Mouse (Mus musculus): ENCODE measurements around the gene Krt32. TPM values are rescaled to one million over a fixed set of nuclear protein-coding genes. Genes with fewer than 3 reads are reported as not detected.

Krt32 gene
- polyA plus RNA-seq, 1 experiment from 2014 or later = not detected

DNA sequence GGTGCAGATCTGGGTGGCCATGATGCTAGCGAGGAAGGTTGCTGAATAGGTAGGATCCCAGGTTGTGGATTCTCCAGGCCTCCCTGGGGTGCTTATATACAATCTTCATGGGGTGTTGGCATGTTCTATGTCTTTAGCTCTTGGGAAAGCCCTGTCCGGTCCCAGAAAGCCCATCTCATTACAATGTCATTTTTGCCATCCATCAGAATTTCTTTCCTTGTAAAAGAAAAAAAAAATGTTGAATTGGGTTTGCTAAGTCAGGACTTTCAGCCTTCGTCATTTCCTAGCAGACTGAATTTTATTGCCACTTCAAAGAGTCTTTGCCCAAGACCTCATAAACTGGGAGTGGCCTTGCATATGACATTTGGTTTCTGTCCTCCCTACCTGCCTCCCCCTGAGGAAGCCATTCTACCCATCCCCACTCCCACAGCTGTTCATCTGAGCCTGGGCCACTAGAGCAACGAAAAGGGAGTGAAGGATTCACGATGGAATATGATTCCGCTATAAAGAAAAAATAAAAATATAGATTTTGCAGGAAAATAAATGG lies 17.6 kb upstream of the Krt32 start, which contains the start of gene Krt36:
Gene Krt36 (minus strand): TSS at position 51 of the 547 bp plus-strand sequence.
- Histone ChIP-seq H3K4me2 (ENCODE audit: low read depth, low read length) (no peak within 1 kb of the TSS), H3K27me3 (ENCODE audit: control insufficient read depth, insufficient read depth, low read length) (no peaks in the 10 kb centered on the region), H3K27ac (ENCODE audit: low read depth, low read length) (no peak within 1 kb of the TSS), H3K4me1 (ENCODE audit: control insufficient read depth, insufficient read depth, low read length) (no peaks in the 10 kb centered on the region), H3K4me3 (ENCODE audit: low read depth, low read length) (no peak within 1 kb of the TSS), H3K9ac (replicated peaks; ENCODE audit: low read depth, low read length) (no peak within 1 kb of the TSS), H3K36me3 (ENCODE audit: control insufficient read depth, insufficient read depth, low read length) (no peaks in the 10 kb centered on the region), H3K9me3 (ENCODE audit: control insufficient read depth, low read length) (no peaks in the 10 kb centered on the region)
- ATAC-seq (ENCODE audit: low read depth) = no peak
- WGBS = 89% methylated on average over 6 of the region's 6 CpGs

DNA sequence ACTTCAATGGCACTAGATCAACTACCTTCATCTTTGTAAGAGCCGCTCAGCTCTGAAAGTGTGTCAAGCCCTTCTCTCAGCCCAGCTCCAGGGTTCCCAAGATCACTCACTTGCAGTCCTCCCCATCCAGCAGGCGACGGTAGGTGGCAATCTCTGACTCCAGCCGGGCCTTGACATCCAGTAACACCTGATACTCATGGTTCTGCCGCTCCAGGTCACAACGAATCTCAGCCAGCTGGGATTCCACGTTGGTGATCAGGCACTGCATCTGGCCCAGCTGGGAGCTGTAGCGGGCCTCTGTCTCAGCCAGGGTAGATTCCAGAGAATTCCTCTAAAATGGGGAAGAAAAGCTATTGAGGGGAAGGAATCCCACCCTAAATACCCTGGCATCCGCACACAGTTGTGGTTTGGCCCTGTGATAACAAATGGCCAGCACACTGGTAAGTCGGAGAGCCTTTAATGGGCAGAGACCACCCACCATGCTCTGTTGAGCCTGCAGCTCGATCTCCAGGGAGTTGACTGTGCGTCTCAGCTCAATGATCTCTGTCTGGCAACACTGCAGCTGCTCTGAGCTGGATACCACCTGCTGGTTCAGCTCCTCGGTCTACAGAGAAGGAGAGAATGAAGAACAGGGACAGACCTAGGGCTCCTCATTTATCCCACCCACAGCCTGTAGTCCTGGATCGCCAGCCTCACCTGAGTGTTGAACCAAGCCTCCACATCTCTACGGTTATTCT lies 14.8 kb upstream of the Krt32 start:
- ATAC-seq (ENCODE audit: low read depth) = no peak
- Histone ChIP-seq H3K4me3 (ENCODE audit: low read depth, low read length) (no peak overlapping the region), H3K27me3 (ENCODE audit: control insufficient read depth, insufficient read depth, low read length) (no peaks in the 10 kb centered on the region), H3K36me3 (ENCODE audit: control insufficient read depth, insufficient read depth, low read length) (no peaks in the 10 kb centered on the region), H3K9ac (replicated peaks; ENCODE audit: low read depth, low read length) (no peak overlapping the region), H3K4me1 (ENCODE audit: control insufficient read depth, insufficient read depth, low read length) (no peaks in the 10 kb centered on the region), H3K9me3 (ENCODE audit: control insufficient read depth, low read length) (no peaks in the 10 kb centered on the region), H3K27ac (ENCODE audit: low read depth, low read length) (no peak overlapping the region), H3K4me2 (ENCODE audit: low read depth, low read length) (no peak overlapping the region)
- 70% methylated on average over 15 of the region's 15 CpGs for WGBS

DNA sequence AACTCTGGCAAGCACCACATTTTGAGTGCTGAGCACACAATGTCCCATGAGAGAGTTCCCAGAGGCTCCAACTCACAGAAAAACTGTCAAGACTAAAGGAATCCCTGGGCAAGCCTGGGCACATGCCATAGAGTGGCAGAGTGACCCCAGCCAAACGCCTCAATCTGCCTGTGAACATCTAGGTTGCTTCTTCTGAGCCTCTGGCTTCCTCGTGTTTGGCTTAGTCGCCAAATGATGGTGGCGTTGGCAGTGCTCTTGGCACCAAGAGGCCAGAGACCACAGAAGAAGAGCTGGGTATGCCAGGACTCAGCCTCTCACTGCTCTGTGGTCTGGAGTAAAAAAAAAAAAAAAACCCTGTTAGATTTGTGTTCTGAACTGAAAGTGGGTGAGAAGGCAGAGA lies 12.4 kb upstream of the Krt32 start:
- no peak for ATAC-seq (ENCODE audit: low read depth)
- 87% methylated on average over 4 of the region's 4 CpGs for WGBS
- Histone ChIP-seq H3K4me3 (ENCODE audit: low read depth, low read length) (no peak overlapping the region), H3K36me3 (ENCODE audit: control insufficient read depth, insufficient read depth, low read length) (no peaks in the 10 kb centered on the region), H3K9me3 (ENCODE audit: control insufficient read depth, low read length) (no peaks in the 10 kb centered on the region), H3K27me3 (ENCODE audit: control insufficient read depth, insufficient read depth, low read length) (no peaks in the 10 kb centered on the region), H3K4me2 (ENCODE audit: low read depth, low read length) (no peak overlapping the region), H3K27ac (ENCODE audit: low read depth, low read length) (no peak overlapping the region), H3K9ac (replicated peaks; ENCODE audit: low read depth, low read length) (no peak overlapping the region), H3K4me1 (ENCODE audit: control insufficient read depth, insufficient read depth, low read length) (no peaks in the 10 kb centered on the region)

DNA sequence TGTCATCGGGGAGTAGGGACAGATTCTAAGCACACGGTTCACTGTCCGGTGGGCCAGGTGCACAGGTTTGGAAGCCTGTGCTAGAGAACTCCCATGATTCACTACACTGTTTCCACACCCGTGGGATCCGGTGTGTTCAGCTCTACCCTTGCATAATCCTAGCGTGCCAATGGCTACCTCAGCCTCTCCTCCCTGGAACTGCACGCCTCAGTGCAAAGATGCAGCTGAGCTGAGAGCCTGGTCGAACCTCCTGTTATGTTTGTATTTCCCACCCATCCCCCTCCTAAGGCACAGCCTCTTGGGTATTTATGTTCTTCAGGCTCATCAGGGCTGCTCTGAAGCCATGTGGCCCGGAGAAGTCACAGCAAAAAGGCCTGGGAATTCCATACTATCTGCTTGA lies 9.8 kb upstream of the Krt32 start:
- Histone ChIP-seq H3K36me3 (ENCODE audit: control insufficient read depth, insufficient read depth, low read length) (no peaks in the 10 kb centered on the region), H3K4me2 (ENCODE audit: low read depth, low read length) (no peak overlapping the region), H3K9ac (replicated peaks; ENCODE audit: low read depth, low read length) (no peak overlapping the region), H3K4me1 (ENCODE audit: control insufficient read depth, insufficient read depth, low read length) (no peaks in the 10 kb centered on the region), H3K4me3 (ENCODE audit: low read depth, low read length) (no peak overlapping the region), H3K27me3 (ENCODE audit: control insufficient read depth, insufficient read depth, low read length) (no peaks in the 10 kb centered on the region), H3K9me3 (ENCODE audit: control insufficient read depth, low read length) (no peaks in the 10 kb centered on the region), H3K27ac (ENCODE audit: low read depth, low read length) (no peak overlapping the region)
- WGBS = 79% methylated on average over 9 of the region's 9 CpGs
- ATAC-seq (ENCODE audit: low read depth) = no peak

DNA sequence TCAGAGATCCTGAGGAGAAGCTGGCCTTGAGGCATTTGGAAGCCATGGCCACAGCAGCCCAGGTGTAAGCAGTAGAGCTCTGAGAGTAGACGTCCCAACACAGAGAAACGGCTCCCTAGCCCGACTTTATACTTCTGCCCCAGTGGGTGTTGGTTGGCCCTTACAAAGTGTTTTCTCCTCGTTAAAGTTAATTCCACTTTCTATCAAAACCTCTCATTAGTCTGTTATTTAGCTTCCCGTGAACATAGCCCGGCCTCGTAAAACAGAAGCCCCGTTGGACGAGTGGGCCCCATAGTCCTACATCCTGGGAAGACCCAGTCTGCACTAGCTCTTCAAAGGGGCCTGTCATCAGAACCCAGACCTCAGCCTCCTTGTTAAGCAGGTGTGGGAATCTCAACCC lies 8.1 kb upstream of the Krt32 start, which contains the start of gene Krt35:
Gene Krt35 (minus strand): TSS at position 101 of the 400 bp plus-strand sequence.
- H3K36me3 ChIP-seq (ENCODE audit: control insufficient read depth, insufficient read depth, low read length) = no peaks in the 10 kb centered on the region
- H3K4me1 ChIP-seq (ENCODE audit: control insufficient read depth, insufficient read depth, low read length) = no peaks in the 10 kb centered on the region
- H3K27me3 ChIP-seq (ENCODE audit: control insufficient read depth, insufficient read depth, low read length) = no peaks in the 10 kb centered on the region
- H3K9ac ChIP-seq (replicated peaks; ENCODE audit: low read depth, low read length) = no peak within 1 kb of the TSS
- no peak within 1 kb of the TSS for H3K27ac ChIP-seq (ENCODE audit: low read depth, low read length)
- no peak within 1 kb of the TSS for H3K4me3 ChIP-seq (ENCODE audit: low read depth, low read length)
- no peaks in the 10 kb centered on the region for H3K9me3 ChIP-seq (ENCODE audit: control insufficient read depth, low read length)
- H3K4me2 ChIP-seq (ENCODE audit: low read depth, low read length) = no peak within 1 kb of the TSS
- ATAC-seq (ENCODE audit: low read depth) = no peak
- WGBS = 85% methylated on average over 9 of the region's 9 CpGs

DNA sequence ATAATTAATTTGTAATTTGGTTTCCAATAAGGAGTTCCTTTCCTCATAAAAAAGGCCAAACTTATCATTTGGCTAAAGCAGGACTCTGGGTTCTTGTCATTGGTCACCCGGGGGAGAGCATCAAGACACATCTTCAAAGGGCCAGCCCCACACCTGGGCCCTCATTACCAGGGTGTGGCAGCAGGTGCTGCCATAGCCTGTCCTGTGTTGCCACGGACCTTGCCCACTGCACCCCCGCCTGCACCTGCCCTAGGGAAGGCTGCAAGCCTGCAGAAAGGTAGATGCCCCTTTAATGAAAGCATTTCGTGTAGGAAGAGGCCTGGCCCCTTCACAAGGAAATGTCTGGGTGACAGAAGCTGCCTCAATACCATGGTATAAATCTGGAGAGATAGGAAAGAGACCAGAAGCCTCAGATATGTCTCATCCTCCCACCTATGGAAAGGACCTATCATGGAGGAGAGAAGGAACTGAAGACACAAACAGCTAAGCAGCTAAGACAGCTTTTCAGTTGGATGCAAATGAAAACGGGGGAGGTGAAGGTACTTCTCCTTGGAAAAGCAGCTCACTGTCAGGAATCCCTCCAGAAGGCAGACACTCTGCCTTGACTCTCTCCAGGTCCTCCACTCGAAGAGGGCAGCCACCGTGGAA lies 476 bp upstream of the Krt32 start:
- Histone ChIP-seq H3K4me3 (ENCODE audit: low read depth, low read length) (no peak overlapping the region), H3K27me3 (ENCODE audit: control insufficient read depth, insufficient read depth, low read length) (no peaks in the 10 kb centered on the region), H3K9me3 (ENCODE audit: control insufficient read depth, low read length) (no peaks in the 10 kb centered on the region), H3K36me3 (ENCODE audit: control insufficient read depth, insufficient read depth, low read length) (no peaks in the 10 kb centered on the region), H3K4me2 (ENCODE audit: low read depth, low read length) (no peak overlapping the region), H3K4me1 (ENCODE audit: control insufficient read depth, insufficient read depth, low read length) (no peaks in the 10 kb centered on the region), H3K9ac (replicated peaks; ENCODE audit: low read depth, low read length) (no peak overlapping the region), H3K27ac (ENCODE audit: low read depth, low read length) (no peak overlapping the region)
- ATAC-seq (ENCODE audit: low read depth) = no peak
- whole genome bisulfite sequencing = 76% methylated on average over 7 of the region's 7 CpGs

DNA sequence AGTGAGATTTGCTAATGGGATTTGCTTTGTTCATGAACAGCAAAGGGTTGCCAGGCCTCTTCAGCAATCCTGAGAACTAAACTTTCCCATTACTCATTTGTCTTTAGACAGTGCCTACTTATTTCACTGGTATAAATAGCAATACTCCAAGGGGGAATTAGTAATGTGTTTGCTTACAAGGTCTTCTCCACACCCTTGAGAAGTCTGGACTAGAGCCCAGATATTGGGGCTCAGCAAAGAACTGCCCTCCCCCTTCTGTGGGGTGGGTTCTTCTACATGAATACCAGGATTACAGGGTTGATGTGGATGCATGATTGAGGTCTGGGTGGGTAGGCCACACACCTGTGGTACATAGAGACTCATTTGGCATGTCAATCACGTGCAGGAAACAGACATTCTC lies 14.2 kb downstream of the Krt32 start:
- no peak for ATAC-seq (ENCODE audit: low read depth)
- Histone ChIP-seq H3K27ac (ENCODE audit: low read depth, low read length) (no peak overlapping the region), H3K9me3 (ENCODE audit: control insufficient read depth, low read length) (no peaks in the 10 kb centered on the region), H3K4me1 (ENCODE audit: control insufficient read depth, insufficient read depth, low read length) (no peaks in the 10 kb centered on the region), H3K4me2 (ENCODE audit: low read depth, low read length) (no peak overlapping the region), H3K4me3 (ENCODE audit: low read depth, low read length) (no peak overlapping the region), H3K36me3 (ENCODE audit: control insufficient read depth, insufficient read depth, low read length) (no peaks in the 10 kb centered on the region), H3K27me3 (ENCODE audit: control insufficient read depth, insufficient read depth, low read length) (no peaks in the 10 kb centered on the region), H3K9ac (replicated peaks; ENCODE audit: low read depth, low read length) (no peak overlapping the region)
- WGBS = 78% methylated on average over 1 of the region's 1 CpGs

DNA sequence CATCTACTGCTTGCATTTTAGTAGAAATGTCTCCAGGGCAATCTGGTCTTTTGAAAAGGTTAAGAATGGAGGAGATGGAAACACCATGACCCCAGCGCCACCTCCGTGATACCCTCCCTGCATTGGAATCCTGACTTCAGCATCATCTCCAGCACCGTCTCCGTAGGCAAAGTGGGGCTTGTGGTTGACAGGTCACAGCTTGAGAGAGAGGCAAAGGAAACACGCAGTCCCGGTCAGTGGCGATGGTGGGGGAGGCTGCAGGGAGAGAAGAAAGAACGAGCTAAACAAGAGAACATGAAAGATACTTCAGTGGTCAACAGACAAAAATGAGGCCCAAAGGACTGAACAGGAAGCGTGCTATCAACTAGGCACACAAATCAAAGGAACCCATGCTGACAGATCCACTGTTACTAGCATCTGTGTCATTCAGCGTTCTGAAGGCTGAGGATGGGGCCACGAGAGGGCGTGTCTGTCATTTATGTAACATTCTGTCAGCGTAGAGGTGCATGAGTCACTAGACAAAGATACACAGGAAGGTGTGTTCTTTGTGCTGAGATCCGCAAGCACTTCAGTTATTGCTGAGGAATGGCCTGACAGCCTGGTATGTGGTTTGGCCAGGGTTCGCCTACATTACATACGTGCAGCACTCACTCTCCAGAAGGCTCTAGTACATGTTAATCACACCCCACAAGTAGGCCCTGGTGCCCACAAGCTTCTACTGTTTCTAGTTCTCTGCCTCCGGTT lies 20.6 kb downstream of the Krt32 start:
- Histone ChIP-seq H3K4me2 (ENCODE audit: low read depth, low read length) (no peak overlapping the region), H3K4me1 (ENCODE audit: control insufficient read depth, insufficient read depth, low read length) (no peaks in the 10 kb centered on the region), H3K9me3 (ENCODE audit: control insufficient read depth, low read length) (no peaks in the 10 kb centered on the region), H3K4me3 (ENCODE audit: low read depth, low read length) (no peak overlapping the region), H3K27me3 (ENCODE audit: control insufficient read depth, insufficient read depth, low read length) (no peaks in the 10 kb centered on the region), H3K36me3 (ENCODE audit: control insufficient read depth, insufficient read depth, low read length) (no peaks in the 10 kb centered on the region), H3K27ac (ENCODE audit: low read depth, low read length) (no peak overlapping the region), H3K9ac (replicated peaks; ENCODE audit: low read depth, low read length) (no peak overlapping the region)
- WGBS = 84% methylated on average over 17 of the region's 17 CpGs
- no peak for ATAC-seq (ENCODE audit: low read depth)

All from neural tube, embryonic 14.5 days (tissue).